Mouse (Mus musculus) left cerebral cortex, postnatal 10 days (tissue): ENCODE measurements at regions not wholly inside any gene's neighbourhood (a gene's known extent, or its start where the extent isn't known, plus 50 kb on each side); places are given as distances from the start of the nearest gene placed in this dataset.

Experiments
- DNase-seq, 2 experiments: peaks; one replicate each; pipeline ENCODE4 v3.0.0; 2021 to 2022; ENCODE audit warnings: low spot score in 2 of 2, mixed read lengths in 1 of 2; ENCODE audit errors: extremely low spot score in 1 of 2
- intact Hi-C: fragments of 180-260 bp; cut with DNase I; formaldehyde crosslinking; loops from one replicate; pipeline ENCODE4 v1.15.1; 2025

GRCm38 (mm10) chr17:45847701-45848378 is 114.2 kb upstream of the 1600014C23Rik start:
- intact Hi-C loops = no loop called here

GRCm38 (mm10) chr17:45845832-45846231 is 112.2 kb upstream of the 1600014C23Rik start:
- intact Hi-C loops = no loop called here
- DNase-seq = no peak

More at GRCm38 (mm10) chr17:45847701-45848378, 114.2 kb upstream of the 1600014C23Rik start:
- no peak for DNase-seq

- peak in 1 of 2 experiments; percentile 53 for DNase-seq
- intact Hi-C loops = no loop called here
Measured at GRCm38 (mm10) chr17:45836731-45837130, 103.1 kb upstream of the 1600014C23Rik start.

- intact Hi-C loops = no loop called here
- DNase-seq = peak in 1 of 2 experiments; percentile 75
Measured at GRCm38 (mm10) chr17:45836253-45836652, 102.6 kb upstream of the 1600014C23Rik start.

GRCm38 (mm10) chr17:45834518-45835071 is 101.0 kb upstream of the 1600014C23Rik start:
- DNase-seq = peak in 1 of 2 experiments; percentile 5

GRCm38 (mm10) chr17:45830324-45830723 is 96.7 kb upstream of the 1600014C23Rik start:
- DNase-seq = no peak
- intact Hi-C loops = no loop called here

More at GRCm38 (mm10) chr17:45834518-45835071, 101.0 kb upstream of the 1600014C23Rik start:
- intact Hi-C loops = no loop called here

- DNase-seq = no peak
- intact Hi-C loops = no loop called here
Measured at GRCm38 (mm10) chr17:45829571-45829970, 95.9 kb upstream of the 1600014C23Rik start.

- intact Hi-C loops = no loop called here
- no peak for DNase-seq
Measured at GRCm38 (mm10) chr17:45828843-45829242, 95.2 kb upstream of the 1600014C23Rik start.

- no peak for DNase-seq
- intact Hi-C loops = no loop called here
Measured at GRCm38 (mm10) chr17:45828284-45828824, 94.7 kb upstream of the 1600014C23Rik start.

GRCm38 (mm10) chr17:45824977-45825376 is 91.3 kb upstream of the 1600014C23Rik start:
- no peak for DNase-seq
- intact Hi-C loops = no loop called here

- intact Hi-C loops = no loop called here
Measured at GRCm38 (mm10) chr17:45823501-45823900, 89.9 kb upstream of the 1600014C23Rik start.

GRCm38 (mm10) chr17:45822427-45822826 is 88.8 kb upstream of the 1600014C23Rik start:
- intact Hi-C loops = no loop called here
- DNase-seq = no peak

More at GRCm38 (mm10) chr17:45823501-45823900, 89.9 kb upstream of the 1600014C23Rik start:
- no peak for DNase-seq

GRCm38 (mm10) chr17:45821356-45821755 is 87.7 kb upstream of the 1600014C23Rik start:
- intact Hi-C loops = no loop called here
- DNase-seq = no peak

GRCm38 (mm10) chr17:45819143-45819542 is 85.5 kb upstream of the 1600014C23Rik start:
- no peak for DNase-seq
- intact Hi-C loops = no loop called here

GRCm38 (mm10) chr17:45816566-45816965 is 82.9 kb upstream of the 1600014C23Rik start:
- intact Hi-C loops = no loop called here
- no peak for DNase-seq

- peak in 1 of 2 experiments; percentile 51 for DNase-seq
- intact Hi-C loops = no loop called here
Measured at GRCm38 (mm10) chr17:45815833-45816232, 82.2 kb upstream of the 1600014C23Rik start.

GRCm38 (mm10) chr17:45815341-45815740 is 81.7 kb upstream of the 1600014C23Rik start:
- intact Hi-C loops = no loop called here

GRCm38 (mm10) chr17:45814586-45814985 is 80.9 kb upstream of the 1600014C23Rik start:
- peak in 1 of 2 experiments; percentile 40 for DNase-seq
- intact Hi-C loops = no loop called here

More at GRCm38 (mm10) chr17:45815341-45815740, 81.7 kb upstream of the 1600014C23Rik start:
- DNase-seq = no peak

GRCm38 (mm10) chr17:45813956-45814355 is 80.3 kb upstream of the 1600014C23Rik start:
- intact Hi-C loops = no loop called here
- no peak for DNase-seq
